Mouse (Mus musculus): Measurements from ENCODE around the gene BC030867. TPM values are rescaled to one million over a fixed set of nuclear protein-coding genes. Genes with fewer than 3 reads are reported as not detected.

BC030867 gene
- total RNA-seq (2021) = under 1 TPM; 0.26 to 0.32 TPM
- polyA plus RNA-seq (2012; rRNA removed) = 0.45 and 0.56 TPM in 2 replicates
- long read RNA-seq, partial matches to known transcripts = 1 of 1 reads
- long read RNA-seq, other reads (novel, unspliced or antisense) = 0 of 1 reads

DNA sequence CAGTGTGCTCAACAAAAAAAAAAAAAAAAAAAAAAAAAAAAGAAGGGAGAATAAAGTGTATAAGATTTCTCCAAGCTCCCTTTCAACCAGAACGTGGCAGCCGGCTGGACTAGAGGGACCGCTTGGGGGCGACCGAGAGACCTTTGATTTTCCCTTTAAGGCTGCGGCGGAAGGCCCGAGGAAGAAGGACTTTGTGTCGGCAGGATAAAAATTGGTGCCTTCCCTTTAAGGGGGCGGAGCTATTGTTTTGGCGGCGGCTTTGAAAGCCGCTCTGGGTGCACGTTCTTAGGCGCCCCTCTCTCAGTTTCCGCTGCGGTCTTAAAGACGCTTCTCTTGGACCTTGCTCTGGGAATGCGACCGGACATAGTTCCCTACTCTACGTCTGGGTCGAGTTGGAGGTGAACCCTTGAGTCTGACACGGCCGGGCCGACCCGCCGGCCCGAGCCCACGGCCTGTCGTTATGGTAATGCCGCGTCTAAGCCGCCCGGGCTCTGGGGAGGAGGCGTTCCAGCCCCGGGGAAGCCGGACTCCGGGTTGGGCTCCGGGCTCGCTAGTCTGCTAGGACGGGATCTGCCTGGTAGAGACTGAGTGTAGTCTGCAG lies at the start of gene BC030867:
BC030867 (plus strand) TSS at position 253 of the 601 bp plus-strand sequence.
- no peak within 1 kb of the TSS for H3K27ac ChIP-seq

DNA sequence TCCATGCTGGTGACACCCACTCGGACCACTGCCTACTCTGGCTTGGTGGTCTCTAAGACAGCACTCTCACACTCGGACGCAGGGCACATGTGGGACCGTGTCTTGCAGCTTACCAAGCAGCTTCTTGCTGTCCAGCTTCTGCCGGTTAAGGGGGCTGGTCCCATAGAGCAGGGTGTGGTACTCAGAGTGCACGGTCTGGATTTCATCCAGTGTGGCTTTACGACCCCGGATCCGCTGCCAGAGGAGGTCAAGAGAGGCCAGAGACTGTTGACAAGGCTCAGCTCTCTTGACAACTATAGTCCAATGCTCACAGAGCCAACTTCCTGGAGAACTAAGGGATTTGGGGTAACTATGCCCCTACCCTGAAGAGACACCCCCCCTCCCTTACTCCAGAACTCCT lies 48.8 kb upstream of the BC030867 start:
- peak in 1 of 2 experiments; percentile 15 for DNase-seq
- intact Hi-C loops (cut with DNase I) = loop anchor here (5.0 kb wide), 1 partner anchor 47 kb away; the partner anchor contains the start of gene BC030867

More for the DNA sequence above, at the start of gene BC030867:
- Histone ChIP-seq H3K27me3 (ENCODE audit: control insufficient read depth, insufficient read depth, low read length) (no peaks in the 10 kb centered on the region), H3K4me3 (peak within 1 kb of the TSS; percentile 56), H3K4me1 (ENCODE audit: control insufficient read depth, insufficient read depth, low read length) (peaks cover 1% of the 10 kb centered on the region), H3K9ac (ENCODE audit: low read depth, low read length) (no peak within 1 kb of the TSS), H3K79me2 (replicated peaks; ENCODE audit: control insufficient read depth, insufficient read depth, low read length) (no peaks in the 10 kb centered on the region), H3K36me3 (ENCODE audit: control insufficient read depth, insufficient read depth, low read length) (no peaks in the 10 kb centered on the region)
- TF ChIP-seq POLR2A (IDR thresholded peaks at IDR 0.05; ENCODE audit: insufficient read depth, low read depth, low read length) (no peak), CTCF (IDR thresholded peaks at IDR 0.05) (peak; percentile 84), EP300 (IDR thresholded peaks at IDR 0.05; ENCODE audit: insufficient read depth, low read depth, low read length) (peak; percentile 53; the same call in 1 of the 2 replicates)
- peak; percentile 90 to 94 for DNase-seq
- intact Hi-C loops (cut with DNase I) = loop anchor here (1.0 to 5.0 kb wide), 4 partner anchors 16 to 162 kb away; partner anchors contain the start of genes G6pc3 and Lsm12
- WGBS = under 1% methylated on average over 41 of the region's 41 CpGs

DNA sequence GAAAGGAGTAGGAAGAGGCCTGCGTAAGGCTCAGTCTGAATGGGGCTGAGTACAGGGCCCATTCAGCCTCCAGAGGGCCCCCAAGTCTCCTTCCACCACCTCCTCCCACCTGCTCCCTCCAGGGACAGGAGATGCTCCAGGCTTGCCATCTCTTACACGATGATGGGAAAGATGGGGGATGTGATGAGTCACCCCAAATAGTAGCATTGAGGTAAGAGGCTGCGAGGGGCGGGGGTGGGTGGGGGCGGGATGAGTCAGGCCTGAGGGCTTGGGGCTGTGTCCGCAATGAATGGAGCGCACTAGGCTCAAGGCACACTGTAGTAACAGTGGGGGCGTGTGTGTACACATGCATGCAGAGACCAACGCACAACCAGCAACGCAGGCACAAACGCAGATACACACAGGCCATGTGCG lies 47.3 kb upstream of the BC030867 start:
- Histone ChIP-seq H3K27me3 (ENCODE audit: control insufficient read depth, insufficient read depth, low read length) (no peaks in the 10 kb centered on the region), H3K9ac (ENCODE audit: low read depth, low read length) (no peak overlapping the region), H3K79me2 (replicated peaks; ENCODE audit: control insufficient read depth, insufficient read depth, low read length) (peaks cover under 1% of the 10 kb centered on the region; the same call in 1 of the 2 replicates), H3K36me3 (ENCODE audit: control insufficient read depth, insufficient read depth, low read length) (no peaks in the 10 kb centered on the region), H3K4me3 (no peak overlapping the region), H3K27ac (no peak overlapping the region), H3K4me1 (ENCODE audit: control insufficient read depth, insufficient read depth, low read length) (no peaks in the 10 kb centered on the region; the same call in 1 of the 2 replicates)
- WGBS = 74% methylated on average over 12 of the region's 12 CpGs
- no peak for DNase-seq
- TF ChIP-seq POLR2A (IDR thresholded peaks at IDR 0.05; ENCODE audit: insufficient read depth, low read depth, low read length) (no peak), CTCF (IDR thresholded peaks at IDR 0.05) (peak; percentile 28), EP300 (IDR thresholded peaks at IDR 0.05; ENCODE audit: insufficient read depth, low read depth, low read length) (no peak)
- intact Hi-C loops (cut with DNase I) = loop anchor here (5.0 kb wide), 1 partner anchor 46 kb away; the partner anchor contains the start of gene BC030867

More for the DNA sequence above, 48.8 kb upstream of the BC030867 start:
- H3K4me3 ChIP-seq = no peak overlapping the region
- H3K36me3 ChIP-seq (ENCODE audit: control insufficient read depth, insufficient read depth, low read length) = no peaks in the 10 kb centered on the region
- no peaks in the 10 kb centered on the region for H3K79me2 ChIP-seq (replicated peaks; ENCODE audit: control insufficient read depth, insufficient read depth, low read length)
- H3K27me3 ChIP-seq (ENCODE audit: control insufficient read depth, insufficient read depth, low read length) = no peaks in the 10 kb centered on the region
- H3K4me1 ChIP-seq (ENCODE audit: control insufficient read depth, insufficient read depth, low read length) = no peaks in the 10 kb centered on the region; the same call in 1 of the 2 replicates
- TF ChIP-seq POLR2A (IDR thresholded peaks at IDR 0.05; ENCODE audit: insufficient read depth, low read depth, low read length) (no peak), CTCF (IDR thresholded peaks at IDR 0.05) (no peak), EP300 (IDR thresholded peaks at IDR 0.05; ENCODE audit: insufficient read depth, low read depth, low read length) (no peak)
- H3K9ac ChIP-seq (ENCODE audit: low read depth, low read length) = no peak overlapping the region
- WGBS = 61% methylated on average over 9 of the region's 9 CpGs
- H3K27ac ChIP-seq = no peak overlapping the region

DNA sequence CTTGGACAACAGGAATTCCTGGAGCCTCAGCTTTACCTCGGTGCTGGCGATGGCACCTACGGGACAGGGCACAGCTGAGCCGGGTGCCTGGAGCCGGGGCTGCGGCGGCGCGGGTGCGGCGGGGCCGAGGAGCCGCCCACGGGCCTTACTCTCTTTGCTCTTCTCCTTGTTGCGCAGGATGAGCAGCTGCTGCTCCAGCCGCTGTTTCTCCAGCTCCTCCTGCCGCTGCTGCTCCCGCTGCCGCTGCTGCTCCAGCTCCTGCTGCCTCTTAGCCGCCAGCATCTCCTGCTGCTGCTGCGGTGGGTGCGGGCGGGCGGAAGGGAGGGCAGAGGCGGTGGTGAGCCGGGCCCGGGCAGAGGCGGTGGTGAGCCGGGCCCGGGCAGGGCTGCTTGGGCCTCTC lies 42.2 kb upstream of the BC030867 start:
- intact Hi-C loops (cut with DNase I) = no loop called here
- TF ChIP-seq EP300 (IDR thresholded peaks at IDR 0.05; ENCODE audit: insufficient read depth, low read depth, low read length) (no peak), POLR2A (IDR thresholded peaks at IDR 0.05; ENCODE audit: insufficient read depth, low read depth, low read length) (no peak), CTCF (IDR thresholded peaks at IDR 0.05) (no peak)
- H3K27me3 ChIP-seq (ENCODE audit: control insufficient read depth, insufficient read depth, low read length) = no peaks in the 10 kb centered on the region
- H3K36me3 ChIP-seq (ENCODE audit: control insufficient read depth, insufficient read depth, low read length) = no peaks in the 10 kb centered on the region
- no peak overlapping the region for H3K27ac ChIP-seq
- peaks cover 5% of the 10 kb centered on the region for H3K79me2 ChIP-seq (replicated peaks; ENCODE audit: control insufficient read depth, insufficient read depth, low read length)
- peaks cover 21% of the 10 kb centered on the region for H3K4me1 ChIP-seq (ENCODE audit: control insufficient read depth, insufficient read depth, low read length)
- no peak overlapping the region for H3K9ac ChIP-seq (ENCODE audit: low read depth, low read length)
- no peak overlapping the region for H3K4me3 ChIP-seq
- DNase-seq = no peak
- WGBS = 83% methylated on average over 30 of the region's 30 CpGs

DNA sequence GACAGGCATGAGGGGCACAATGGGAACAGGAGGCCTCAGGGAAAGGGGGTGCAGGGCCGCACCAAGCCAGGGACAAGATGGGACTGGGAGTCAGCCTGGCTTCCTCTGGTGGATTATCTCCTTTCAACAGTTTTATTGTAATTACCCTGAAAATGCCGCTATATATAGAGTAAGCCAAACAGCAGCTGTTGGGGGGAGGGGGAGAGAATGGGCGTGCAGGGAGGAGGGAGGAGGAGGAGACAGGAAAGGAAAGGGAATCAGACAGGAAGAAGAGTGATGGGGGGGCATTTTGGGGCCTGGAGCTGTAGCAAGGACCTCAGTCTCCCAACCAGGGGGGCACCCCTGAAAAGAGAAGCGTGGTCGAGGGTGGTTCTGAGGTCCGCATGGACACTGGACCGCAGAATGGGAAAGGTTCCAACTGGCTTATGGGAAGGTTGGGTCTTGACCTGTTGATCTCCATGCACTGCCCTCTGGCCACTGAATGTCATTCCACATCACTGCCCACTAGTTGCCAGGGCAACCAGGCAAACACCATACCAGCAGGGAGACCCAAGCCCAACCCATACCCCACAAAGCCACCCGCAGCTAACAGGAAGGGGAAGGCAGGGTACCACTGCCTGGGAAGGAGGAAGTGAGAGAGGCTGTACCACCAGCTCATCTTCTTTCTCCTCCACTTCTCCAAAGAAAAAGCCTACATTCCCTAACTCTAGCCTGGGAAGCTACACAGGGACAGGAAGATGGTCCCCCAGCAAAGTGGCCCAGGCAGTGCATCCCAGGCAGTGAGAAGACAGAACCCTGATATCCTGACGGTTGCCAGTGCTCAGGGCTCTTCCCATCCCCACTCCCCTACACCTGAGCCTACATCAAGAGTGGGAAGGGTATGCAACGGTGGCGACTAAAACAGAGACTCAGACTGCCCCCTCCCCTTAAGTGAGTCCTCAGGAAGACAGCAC lies 40.6 kb upstream of the BC030867 start:
- peaks cover 25% of the 10 kb centered on the region for H3K4me1 ChIP-seq (ENCODE audit: control insufficient read depth, insufficient read depth, low read length)
- peak in 1 of 2 experiments; percentile 51 for DNase-seq
- peak overlapping the region; percentile 47; the same call in 1 of the 2 replicates for H3K27ac ChIP-seq
- H3K4me3 ChIP-seq = no peak overlapping the region
- no peak for TF ChIP-seq CTCF (IDR thresholded peaks at IDR 0.05)
- TF ChIP-seq POLR2A (IDR thresholded peaks at IDR 0.05; ENCODE audit: insufficient read depth, low read depth, low read length) = no peak
- TF ChIP-seq EP300 (IDR thresholded peaks at IDR 0.05; ENCODE audit: insufficient read depth, low read depth, low read length) = no peak
- H3K79me2 ChIP-seq (replicated peaks; ENCODE audit: control insufficient read depth, insufficient read depth, low read length) = peaks cover 8% of the 10 kb centered on the region
- no peaks in the 10 kb centered on the region for H3K27me3 ChIP-seq (ENCODE audit: control insufficient read depth, insufficient read depth, low read length)
- H3K9ac ChIP-seq (ENCODE audit: low read depth, low read length) = no peak overlapping the region
- H3K36me3 ChIP-seq (ENCODE audit: control insufficient read depth, insufficient read depth, low read length) = no peaks in the 10 kb centered on the region
- intact Hi-C loops (cut with DNase I) = loop anchor here (2.0 kb wide), 1 partner anchor 17 kb away; no protein-coding TSS in a partner anchor
- 29% methylated on average over 11 of the region's 11 CpGs for WGBS
